Mouse (Mus musculus): Measurements from ENCODE around the gene Gm49354.
"Not testable (repeated sequence)": the region's sequence is repeated elsewhere in the genome, so short reads cannot be mapped to it uniquely, and the experiment has no call there.

Gm49354 gene

DNA sequence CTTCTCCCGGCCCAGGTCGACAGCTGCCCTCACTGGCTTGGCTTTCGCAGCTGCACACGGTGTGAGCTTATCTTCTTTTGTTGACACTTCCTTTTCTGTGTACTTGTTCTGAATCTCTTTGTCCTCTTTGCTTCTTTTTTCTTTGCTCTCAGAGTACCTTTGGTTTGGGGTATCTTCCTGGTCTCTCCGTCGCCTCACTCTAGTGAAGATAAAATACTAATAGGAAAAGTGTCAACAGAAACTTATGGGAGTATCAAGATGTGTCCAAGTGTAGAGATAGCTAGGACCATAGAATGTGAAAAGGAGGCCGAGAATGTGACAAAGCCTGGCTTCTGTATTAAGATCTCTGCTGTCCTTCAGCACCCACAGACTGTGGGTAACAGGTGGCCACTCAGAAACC, at the start of gene Gm49354:
Gm49354 (minus strand) TSS at position 101 of the 400 bp plus-strand sequence.
- no peak for DNase-seq (ENCODE audit: low spot score in 2 of 2)

DNA sequence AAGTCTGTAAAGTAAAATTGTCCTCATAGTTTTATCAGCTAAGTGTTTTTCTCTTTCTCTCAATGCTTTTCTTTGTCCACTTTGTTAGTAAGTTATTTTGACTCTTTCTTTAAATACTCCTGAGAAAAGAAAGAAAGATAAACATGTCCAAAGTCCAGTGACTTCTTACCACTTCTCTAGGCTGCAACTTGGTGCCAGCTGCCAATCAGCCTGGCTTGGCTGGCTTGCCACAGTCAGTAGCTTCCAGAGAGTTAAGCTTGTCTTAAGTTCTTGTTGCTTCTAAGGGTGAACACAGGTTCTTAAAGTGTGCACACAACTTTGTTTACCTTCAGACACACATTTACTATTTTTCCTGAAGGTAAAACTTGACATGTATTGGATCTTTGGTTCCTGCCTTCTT, 43.9 kb upstream of the Gm49354 start:
- DNase-seq (ENCODE audit: low spot score in 2 of 2), result no peak

DNA sequence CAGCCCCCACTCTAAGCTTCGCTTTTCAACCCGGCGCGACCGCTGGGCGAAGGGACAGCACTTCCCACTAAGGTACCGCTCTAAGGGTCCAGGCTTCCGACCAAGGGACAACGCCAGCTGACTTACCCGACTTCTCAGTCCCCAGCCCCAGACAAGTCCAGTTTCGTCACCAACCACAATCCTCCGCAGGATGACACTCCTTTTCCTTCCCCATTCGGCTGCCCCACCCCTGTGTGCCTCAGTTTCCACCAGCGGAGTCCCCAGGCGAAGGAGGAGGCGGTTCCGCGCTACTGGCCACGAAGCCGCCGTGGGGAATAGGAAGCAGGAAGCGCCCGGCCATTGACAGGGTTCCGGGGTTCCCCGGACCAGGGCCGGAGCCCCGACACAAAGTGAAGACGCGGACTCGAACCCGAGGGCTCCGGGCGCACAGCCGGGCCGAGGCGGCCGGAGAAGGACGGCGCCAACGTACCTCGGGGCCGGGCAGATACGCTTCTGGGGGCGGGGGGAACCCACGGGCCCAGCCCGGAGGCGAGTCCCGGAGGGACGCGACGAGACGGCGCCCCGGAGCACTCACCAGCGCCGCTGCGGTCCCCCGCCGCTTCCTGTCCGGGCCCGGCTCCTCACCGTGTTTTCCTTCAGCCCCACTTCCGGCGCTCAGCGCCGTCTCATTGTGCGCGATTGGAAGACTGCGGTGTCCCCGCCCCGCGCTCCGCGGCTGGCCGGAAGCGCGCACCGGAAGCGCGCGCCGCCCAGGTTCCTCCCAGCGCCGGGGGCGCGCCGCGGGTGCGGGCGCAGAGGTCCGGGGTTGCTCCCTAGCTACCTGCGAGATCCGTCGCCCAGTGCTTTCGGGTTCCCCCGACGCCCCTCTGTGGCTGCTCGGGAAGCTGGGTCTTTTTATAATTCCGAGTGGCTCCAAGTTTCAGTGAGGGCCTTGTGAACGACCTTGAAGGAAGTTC, 40.7 kb upstream of the Gm49354 start, which contains the start of gene Tut7:
Tut7 (minus strand) TSS at position 641 of the 956 bp plus-strand sequence.
- DNase-seq (ENCODE audit: low spot score in 2 of 2), result peak; percentile 96

GRCm38 (mm10) chr13:59820836-59821235, 38.8 kb upstream of the Gm49354 start:
- no peak for DNase-seq (ENCODE audit: low spot score in 2 of 2)

- DNase-seq (ENCODE audit: low spot score in 2 of 2), result no peak
These were observed 38.1 kb upstream of the Gm49354 start for GRCm38 (mm10) chr13:59820114-59820513.

DNA sequence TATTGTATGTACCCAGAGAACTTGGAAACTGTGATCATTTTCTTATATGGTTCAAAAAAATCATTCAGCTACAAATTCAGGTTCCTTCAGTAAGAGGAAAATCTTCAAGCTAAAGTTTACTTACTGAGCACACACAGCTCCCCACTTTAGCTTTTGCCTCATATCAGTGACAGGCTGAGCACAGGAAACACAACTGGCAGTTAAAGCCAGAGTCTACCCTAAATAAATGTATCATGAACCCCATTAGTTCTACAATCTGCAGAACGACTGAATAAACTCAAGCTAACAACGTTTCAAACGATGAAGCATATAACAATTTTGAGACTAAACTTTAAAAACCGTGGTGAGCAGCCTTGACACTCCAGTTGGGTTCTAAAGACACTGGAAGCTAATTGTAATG, 35.3 kb upstream of the Gm49354 start:
- no peak for DNase-seq (ENCODE audit: low spot score in 2 of 2)

GRCm38 (mm10) chr13:59814109-59814591, 32.1 kb upstream of the Gm49354 start:
- no peak for DNase-seq (ENCODE audit: low spot score in 2 of 2)

GRCm38 (mm10) chr13:59811581-59811980, 29.5 kb upstream of the Gm49354 start:
- DNase-seq (ENCODE audit: low spot score in 2 of 2), result no peak

- DNase-seq (ENCODE audit: low spot score in 2 of 2), result no peak
These were observed 19.0 kb upstream of the Gm49354 start for GRCm38 (mm10) chr13:59801000-59801399.

GRCm38 (mm10) chr13:59800077-59800476, 18.0 kb upstream of the Gm49354 start:
- DNase-seq (ENCODE audit: low spot score in 2 of 2), result no peak

DNA sequence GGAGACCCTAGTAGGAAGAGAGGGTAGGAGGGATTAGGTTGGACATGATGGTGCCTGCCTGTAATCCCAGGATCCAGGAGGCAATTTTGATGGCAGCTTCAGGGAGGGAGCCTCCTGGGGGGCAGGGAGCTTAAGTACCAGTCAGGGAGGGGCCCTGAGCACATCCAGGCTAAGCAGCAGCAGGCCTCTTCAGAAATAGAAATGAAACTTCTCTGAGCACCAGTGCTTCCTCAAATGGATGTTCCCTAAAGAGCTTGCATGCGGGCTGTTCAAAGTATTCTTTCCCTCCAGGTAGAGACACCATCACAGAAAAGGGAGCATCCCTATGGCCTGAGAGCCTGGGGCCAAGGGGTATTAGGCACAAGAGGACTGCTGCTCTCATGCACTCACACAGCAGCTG, 16.3 kb upstream of the Gm49354 start:
- DNase-seq (ENCODE audit: low spot score in 2 of 2), result no peak

DNA sequence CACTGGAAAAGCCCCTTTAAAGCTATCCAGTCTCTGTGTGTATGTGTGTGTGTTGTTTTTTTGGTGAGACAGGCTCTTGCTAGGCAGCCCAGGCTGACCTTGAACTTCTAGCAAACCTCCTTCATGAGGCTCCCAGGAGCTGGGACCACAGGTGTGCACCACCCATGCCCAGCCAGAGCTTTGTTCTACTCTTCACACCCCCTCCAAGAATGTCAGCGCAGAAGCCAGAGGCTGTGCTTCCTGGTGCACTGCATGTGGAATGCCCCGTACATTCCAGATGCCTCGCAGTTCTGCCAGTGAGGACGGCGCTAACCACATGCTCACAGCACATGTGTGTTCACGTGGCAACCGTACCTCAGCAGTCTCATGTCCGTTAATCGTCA, 14.4 kb upstream of the Gm49354 start:
- DNase-seq (ENCODE audit: low spot score in 2 of 2), result no peak

GRCm38 (mm10) chr13:59795807-59796465, 13.9 kb upstream of the Gm49354 start:
- no peak for DNase-seq (ENCODE audit: low spot score in 2 of 2)

DNA sequence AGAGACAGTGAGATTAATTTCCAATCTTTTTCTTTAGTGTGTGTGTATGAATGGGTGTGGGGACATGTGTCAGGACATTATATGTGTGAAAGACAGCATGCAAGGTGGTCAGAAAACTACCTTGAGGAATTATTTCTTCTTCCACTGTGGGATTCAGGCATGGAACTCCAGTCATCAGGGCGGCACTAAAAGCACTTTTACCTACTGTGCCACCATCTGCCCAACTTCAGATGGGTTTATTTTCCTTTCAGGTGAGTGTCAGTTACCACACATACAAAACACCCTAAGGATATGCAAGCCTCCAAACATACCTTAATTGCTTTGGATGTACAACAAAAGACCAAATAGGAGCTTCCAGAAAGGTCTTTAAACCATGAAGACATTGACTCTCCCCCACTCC, 12.7 kb upstream of the Gm49354 start:
- no peak for DNase-seq (ENCODE audit: low spot score in 2 of 2)

DNA sequence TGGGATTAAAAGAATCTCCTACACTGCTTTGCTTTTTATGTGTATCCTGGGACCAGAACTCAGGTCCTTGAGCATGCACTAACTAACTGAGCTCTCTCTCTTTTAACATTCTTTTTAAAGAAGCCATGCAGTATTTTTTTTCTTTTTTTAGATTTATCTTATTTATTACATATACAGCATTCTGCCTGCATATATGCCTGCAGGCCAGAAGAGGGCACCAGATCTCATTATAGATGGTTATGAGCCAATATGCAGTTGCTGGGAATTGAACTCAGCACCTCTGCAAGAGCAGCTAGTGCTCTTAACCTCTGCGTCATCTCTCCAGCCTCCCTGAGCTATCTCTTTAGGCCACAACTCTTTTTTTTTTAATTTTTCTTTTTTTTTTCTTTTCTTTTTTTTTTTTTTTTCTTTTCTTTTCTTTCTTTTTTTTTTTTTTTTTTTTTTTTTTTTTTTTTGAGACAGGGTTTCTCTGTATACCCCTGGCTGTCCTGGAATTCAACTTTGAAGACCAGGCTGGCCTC, 2.2 kb downstream of the Gm49354 start:
- DNase-seq (ENCODE audit: low spot score in 2 of 2), result not testable (repeated sequence)

DNA sequence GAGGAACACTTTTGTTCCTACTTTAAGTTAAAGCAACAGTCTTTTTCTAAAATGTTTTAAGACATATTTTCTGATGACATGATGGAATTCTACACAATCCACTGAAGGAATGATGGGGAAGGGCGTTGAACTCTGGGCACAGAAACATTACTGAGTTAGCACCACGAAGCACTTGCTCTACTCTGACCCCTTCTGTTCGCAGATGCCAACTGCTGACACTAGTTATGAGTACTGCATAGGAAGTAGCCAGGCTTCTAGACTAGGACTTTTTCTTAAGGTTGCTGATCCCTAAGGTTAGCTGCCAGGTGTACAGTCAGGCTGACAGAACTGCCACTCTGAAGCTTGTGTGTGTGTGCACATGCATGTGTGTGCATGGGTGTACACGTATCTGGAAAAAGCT, 2.8 kb downstream of the Gm49354 start:
- no peak for DNase-seq (ENCODE audit: low spot score in 2 of 2)

- DNase-seq (ENCODE audit: low spot score in 2 of 2), result no peak
These were observed 6.9 kb downstream of the Gm49354 start for GRCm38 (mm10) chr13:59775168-59775567.

DNA sequence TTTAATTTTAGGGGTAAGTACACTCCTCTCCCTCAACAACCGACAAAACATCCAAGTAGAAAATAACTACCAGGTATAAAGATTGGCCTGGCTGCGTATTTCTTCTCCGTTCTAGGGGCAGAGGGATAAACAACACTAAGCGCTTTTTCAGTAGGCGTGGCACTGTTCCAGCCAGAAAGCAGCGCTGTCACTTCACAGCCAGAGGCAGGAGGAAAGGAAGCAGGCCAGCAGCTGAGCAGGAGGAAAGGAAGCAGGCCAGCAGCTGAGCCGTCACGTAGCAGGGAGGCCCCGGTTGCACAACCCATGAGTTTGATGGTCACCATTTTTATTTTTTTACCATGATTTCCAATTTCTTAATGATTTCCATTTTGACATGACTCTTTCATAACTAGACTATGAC, 10.8 kb downstream of the Gm49354 start:
- peak; percentile 83 to 85 for DNase-seq (ENCODE audit: low spot score in 2 of 2)

GRCm38 (mm10) chr13:59770847-59771246, 11.2 kb downstream of the Gm49354 start:
- no peak for DNase-seq (ENCODE audit: low spot score in 2 of 2)

DNA sequence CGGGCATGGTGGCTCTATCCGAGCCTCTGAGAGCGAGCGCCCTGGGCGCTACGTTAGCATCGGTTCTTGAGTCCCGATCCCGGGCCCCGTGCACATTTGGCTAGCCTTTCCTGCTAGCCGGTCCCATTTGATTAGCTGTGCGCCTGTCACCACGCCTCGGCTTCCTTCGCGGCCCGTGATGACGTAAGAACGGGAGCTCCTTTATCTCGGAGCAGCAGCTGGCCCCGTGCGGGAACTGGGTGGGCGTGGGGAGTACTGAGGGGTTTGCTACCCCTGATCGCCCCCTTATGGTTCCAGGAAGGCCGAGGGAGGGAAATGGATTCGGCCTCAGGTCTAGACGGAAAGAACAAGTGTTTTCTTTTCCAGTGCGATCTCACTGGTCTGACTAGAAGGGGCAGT, 11.9 kb downstream of the Gm49354 start:
- peak; percentile 93 to 94 for DNase-seq (ENCODE audit: low spot score in 2 of 2)

GRCm38 (mm10) chr13:59769296-59770163, 12.5 kb downstream of the Gm49354 start, which contains the start of gene Isca1:
Gene Isca1, minus strand, starts transcription at chr13:59769810.
- peak; percentile 100 for DNase-seq (ENCODE audit: low spot score in 2 of 2)
